Mouse (Mus musculus): ENCODE data around the gene Samsn1. TPM values are rescaled to one million over a fixed set of nuclear protein-coding genes. Genes with fewer than 3 reads are reported as not detected.
"Not testable (repeated sequence)": the region's sequence is repeated elsewhere in the genome, so short reads cannot be mapped to it uniquely, and the experiment has no call there.

Samsn1 gene
- polyA plus RNA-seq, 1 experiment from 2014 or later: 10.2 TPM

- H3K4me2 ChIP-seq: no peak overlapping the region
- no peak overlapping the region for H3K4me3 ChIP-seq (replicated peaks)
- no peaks in the 10 kb centered on the region for H3K9me3 ChIP-seq (replicated peaks)
- WGBS (ENCODE audit: insufficient replicate concordance): 73% methylated on average over 7 of the region's 7 CpGs
- peaks cover 19% of the 10 kb centered on the region for H3K4me1 ChIP-seq (replicated peaks)
- H3K9ac ChIP-seq: no peak overlapping the region
- H3K27ac ChIP-seq (replicated peaks): no peak overlapping the region
- no peak for ATAC-seq (ENCODE audit: insufficient read depth)
- H3K27me3 ChIP-seq: no peaks in the 10 kb centered on the region
- no peaks in the 10 kb centered on the region for H3K36me3 ChIP-seq (replicated peaks)
Observed at GRCm38 (mm10) chr16:75843653-75844062, 178.4 kb downstream of the Samsn1 start.

GRCm38 (mm10) chr16:75843031-75843430, 179.1 kb downstream of the Samsn1 start:
- no peak overlapping the region for H3K27ac ChIP-seq (replicated peaks)
- H3K4me2 ChIP-seq: no peak overlapping the region
- no peak overlapping the region for H3K4me3 ChIP-seq (replicated peaks)
- peaks cover 24% of the 10 kb centered on the region for H3K4me1 ChIP-seq (replicated peaks)
- no peaks in the 10 kb centered on the region for H3K27me3 ChIP-seq
- no peaks in the 10 kb centered on the region for H3K9me3 ChIP-seq (replicated peaks)
- H3K9ac ChIP-seq: no peak overlapping the region
- no peaks in the 10 kb centered on the region for H3K36me3 ChIP-seq (replicated peaks)
- ATAC-seq (ENCODE audit: insufficient read depth): no peak
- 87% methylated on average over 9 of the region's 9 CpGs for WGBS (ENCODE audit: insufficient replicate concordance)

GRCm38 (mm10) chr16:75842569-75842968, 179.5 kb downstream of the Samsn1 start:
- no peak overlapping the region for H3K9ac ChIP-seq
- no peak overlapping the region for H3K4me2 ChIP-seq
- H3K27me3 ChIP-seq: no peaks in the 10 kb centered on the region
- no peaks in the 10 kb centered on the region for H3K9me3 ChIP-seq (replicated peaks)
- no peaks in the 10 kb centered on the region for H3K36me3 ChIP-seq (replicated peaks)
- H3K27ac ChIP-seq (replicated peaks): no peak overlapping the region
- H3K4me1 ChIP-seq (replicated peaks): peaks cover 28% of the 10 kb centered on the region
- WGBS (ENCODE audit: insufficient replicate concordance): 81% methylated on average over 9 of the region's 9 CpGs
- ATAC-seq (ENCODE audit: insufficient read depth): no peak
- H3K4me3 ChIP-seq (replicated peaks): no peak overlapping the region

- Histone ChIP-seq H3K4me1 (replicated peaks) (peaks cover 34% of the 10 kb centered on the region), H3K27me3 (no peaks in the 10 kb centered on the region), H3K9me3 (replicated peaks) (no peaks in the 10 kb centered on the region), H3K27ac (replicated peaks) (peak overlapping the region; percentile 85), H3K36me3 (replicated peaks) (no peaks in the 10 kb centered on the region), H3K4me2 (peak overlapping the region; percentile 42), H3K9ac (no peak overlapping the region), H3K4me3 (replicated peaks) (no peak overlapping the region; the same call in 1 of the 2 replicates)
- WGBS (ENCODE audit: insufficient replicate concordance): 45% methylated on average over 5 of the region's 5 CpGs
- peak; percentile 94 for ATAC-seq (ENCODE audit: insufficient read depth)
Observed at GRCm38 (mm10) chr16:75837728-75838451, 184.2 kb downstream of the Samsn1 start.

- no peak overlapping the region for H3K27ac ChIP-seq (replicated peaks)
- ATAC-seq (ENCODE audit: insufficient read depth): no peak
Observed at GRCm38 (mm10) chr16:75831390-75831789, 190.7 kb downstream of the Samsn1 start.

GRCm38 (mm10) chr16:75826949-75827348, 195.1 kb downstream of the Samsn1 start:
- not testable (repeated sequence) for H3K4me1 ChIP-seq (replicated peaks); H3K4me3 ChIP-seq (replicated peaks); H3K27ac ChIP-seq (replicated peaks); H3K36me3 ChIP-seq (replicated peaks); H3K4me2 ChIP-seq; H3K9me3 ChIP-seq (replicated peaks); ATAC-seq (ENCODE audit: insufficient read depth); H3K9ac ChIP-seq; H3K27me3 ChIP-seq

More at GRCm38 (mm10) chr16:75831390-75831789, 190.7 kb downstream of the Samsn1 start:
- Histone ChIP-seq H3K27me3 (0 out of 2 replicates have a peak, but pooled peaks cover 8% of the 10 kb centered on the region), H3K4me3 (replicated peaks) (no peak overlapping the region), H3K4me1 (replicated peaks) (peaks cover 10% of the 10 kb centered on the region), H3K9ac (no peak overlapping the region), H3K9me3 (replicated peaks) (no peaks in the 10 kb centered on the region), H3K4me2 (no peak overlapping the region), H3K36me3 (replicated peaks) (no peaks in the 10 kb centered on the region)
- WGBS (ENCODE audit: insufficient replicate concordance): 19% methylated on average over 4 of the region's 4 CpGs

- Histone ChIP-seq H3K4me2 (no peak overlapping the region), H3K4me1 (replicated peaks) (peaks cover 7% of the 10 kb centered on the region; the same call in 1 of the 2 replicates), H3K4me3 (replicated peaks) (no peak overlapping the region), H3K27ac (replicated peaks) (no peak overlapping the region), H3K9me3 (replicated peaks) (no peaks in the 10 kb centered on the region), H3K27me3 (0 out of 2 replicates have a peak, but pooled peaks cover 6% of the 10 kb centered on the region), H3K9ac (no peak overlapping the region), H3K36me3 (replicated peaks) (no peaks in the 10 kb centered on the region)
- peak; percentile 67 for ATAC-seq (ENCODE audit: insufficient read depth)
Observed at GRCm38 (mm10) chr16:75826498-75826897, 195.6 kb downstream of the Samsn1 start.

GRCm38 (mm10) chr16:75823226-75823625, 198.9 kb downstream of the Samsn1 start:
- ATAC-seq (ENCODE audit: insufficient read depth): no peak
- H3K4me1 ChIP-seq (replicated peaks): peaks cover 7% of the 10 kb centered on the region; the same call in 1 of the 2 replicates
- 64% methylated on average over 6 of the region's 6 CpGs for WGBS (ENCODE audit: insufficient replicate concordance)
- H3K9me3 ChIP-seq (replicated peaks): no peaks in the 10 kb centered on the region
- H3K27ac ChIP-seq (replicated peaks): no peak overlapping the region
- H3K9ac ChIP-seq: no peak overlapping the region
- H3K27me3 ChIP-seq: no peaks in the 10 kb centered on the region
- H3K36me3 ChIP-seq (replicated peaks): no peaks in the 10 kb centered on the region
- H3K4me3 ChIP-seq (replicated peaks): no peak overlapping the region
- no peak overlapping the region for H3K4me2 ChIP-seq

GRCm38 (mm10) chr16:75820963-75821362, 201.1 kb downstream of the Samsn1 start:
- H3K9me3 ChIP-seq (replicated peaks): no peaks in the 10 kb centered on the region
- H3K27me3 ChIP-seq: no peaks in the 10 kb centered on the region
- H3K4me2 ChIP-seq: no peak overlapping the region
- H3K27ac ChIP-seq (replicated peaks): no peak overlapping the region
- 0 out of 2 replicates have a peak, but pooled peaks cover 2% of the 10 kb centered on the region for H3K4me1 ChIP-seq (replicated peaks)
- H3K4me3 ChIP-seq (replicated peaks): no peak overlapping the region
- H3K36me3 ChIP-seq (replicated peaks): no peaks in the 10 kb centered on the region
- WGBS (ENCODE audit: insufficient replicate concordance): 59% methylated on average over 3 of the region's 3 CpGs
- no peak overlapping the region for H3K9ac ChIP-seq
- no peak for ATAC-seq (ENCODE audit: insufficient read depth)

All from liver, embryonic 15.5 days (tissue).